Mouse (Mus musculus) adrenal gland, adult 8-10 months (tissue): ENCODE results near the gene Fars2. TPM values are rescaled to one million over a fixed set of nuclear protein-coding genes. Genes with fewer than 3 reads are reported as not detected.
"Not testable (repeated sequence)": the region's sequence is repeated elsewhere in the genome, so short reads cannot be mapped to it uniquely, and the experiment has no call there.

ENCODE experiments used
- DNase-seq: peaks from one replicate; pipeline ENCODE4 v3.0.0; 2022
- total RNA-seq, 4 experiments: library from RNA; stranded (reverse); gene quantifications; 2 replicates each; pipeline ENCODE4 v1.2.4; 2022

Gene Fars2
- total RNA-seq, 4 experiments from 2014 or later = 91.5 to 101 (median 98.0) TPM

GRCm38 (mm10) chr13:36294503-36294902 is 177.3 kb downstream of the Fars2 start:
- no peak for DNase-seq

GRCm38 (mm10) chr13:36295848-36296247 is 178.6 kb downstream of the Fars2 start:
- no peak for DNase-seq

GRCm38 (mm10) chr13:36296574-36296973 is 179.4 kb downstream of the Fars2 start:
- DNase-seq = no peak

- DNase-seq = no peak
Measured at GRCm38 (mm10) chr13:36297950-36298781, 181.0 kb downstream of the Fars2 start.

GRCm38 (mm10) chr13:36298782-36299031 is 181.5 kb downstream of the Fars2 start:
- DNase-seq = no peak

- no peak for DNase-seq
Measured at GRCm38 (mm10) chr13:36302770-36303169, 185.6 kb downstream of the Fars2 start.

GRCm38 (mm10) chr13:36305306-36305705 is 188.1 kb downstream of the Fars2 start:
- no peak for DNase-seq

- no peak for DNase-seq
Measured at GRCm38 (mm10) chr13:36307386-36307785, 190.2 kb downstream of the Fars2 start.

GRCm38 (mm10) chr13:36309160-36309559 is 191.9 kb downstream of the Fars2 start:
- DNase-seq = no peak

- DNase-seq = no peak
Measured at GRCm38 (mm10) chr13:36314218-36314617, 197.0 kb downstream of the Fars2 start.

- DNase-seq = no peak
Measured at GRCm38 (mm10) chr13:36314860-36315800, 197.9 kb downstream of the Fars2 start.

GRCm38 (mm10) chr13:36317824-36318223 is 200.6 kb downstream of the Fars2 start:
- no peak for DNase-seq

GRCm38 (mm10) chr13:36324624-36325023 is 207.4 kb downstream of the Fars2 start:
- DNase-seq = no peak

- DNase-seq = no peak
Measured at GRCm38 (mm10) chr13:36326539-36326938, 209.3 kb downstream of the Fars2 start.

GRCm38 (mm10) chr13:36329871-36330270 is 212.7 kb downstream of the Fars2 start:
- DNase-seq = no peak

GRCm38 (mm10) chr13:36330542-36330941 is 213.3 kb downstream of the Fars2 start:
- no peak for DNase-seq

- no peak for DNase-seq
Measured at GRCm38 (mm10) chr13:36334748-36335147, 217.5 kb downstream of the Fars2 start.

- DNase-seq = no peak
Measured at GRCm38 (mm10) chr13:36351529-36351928, 234.3 kb downstream of the Fars2 start.

GRCm38 (mm10) chr13:36357469-36357868 is 240.3 kb downstream of the Fars2 start:
- DNase-seq = no peak

GRCm38 (mm10) chr13:36361419-36361818 is 244.2 kb downstream of the Fars2 start:
- DNase-seq = no peak

- DNase-seq = not testable (repeated sequence)
Measured at GRCm38 (mm10) chr13:36365719-36366118, 248.5 kb downstream of the Fars2 start.

- no peak for DNase-seq
Measured at GRCm38 (mm10) chr13:36366304-36366703, 249.1 kb downstream of the Fars2 start.

GRCm38 (mm10) chr13:36367712-36368491 is 250.7 kb downstream of the Fars2 start:
- DNase-seq = no peak
